Mouse (Mus musculus) frontal cortex, adult 2 months (tissue): ENCODE data around the gene Slf1. TPM values are rescaled to one million over a fixed set of nuclear protein-coding genes. Genes with fewer than 3 reads are reported as not detected.
"Not testable (repeated sequence)": the region's sequence is repeated elsewhere in the genome, so short reads cannot be mapped to it uniquely, and the experiment has no call there.

ENCODE experiments used
- DNase-seq, 2 experiments: peaks; one replicate each; pipeline ENCODE4 v3.0.0; 2022; ENCODE audit warnings: low spot score in 1 of 2; ENCODE audit errors: extremely low spot score in 1 of 2
- polyA plus RNA-seq: library from polyadenylated mRNA; depleted of rRNA; stranded (reverse); fragments of >200 nt; gene quantifications from 2 replicates; pipeline ENCODE4 v1.2.3, GENCODE M21; 2012; rRNA removed

The Slf1 gene
- polyA plus RNA-seq = 16.6 and 16.9 TPM in 2 replicates

- DNase-seq = peak; percentile 79 to 93
Observed at GRCm38 (mm10) chr13:77134931-77135620, at the start of gene Slf1, which contains the start of gene 2210408I21Rik. Slf1 (minus strand) TSS chr13:77135473. 2210408I21Rik (plus strand) TSS chr13:77135540.

GRCm38 (mm10) chr13:77177931-77178330 is 42.7 kb upstream of the Slf1 start:
- DNase-seq = no peak

DNA sequence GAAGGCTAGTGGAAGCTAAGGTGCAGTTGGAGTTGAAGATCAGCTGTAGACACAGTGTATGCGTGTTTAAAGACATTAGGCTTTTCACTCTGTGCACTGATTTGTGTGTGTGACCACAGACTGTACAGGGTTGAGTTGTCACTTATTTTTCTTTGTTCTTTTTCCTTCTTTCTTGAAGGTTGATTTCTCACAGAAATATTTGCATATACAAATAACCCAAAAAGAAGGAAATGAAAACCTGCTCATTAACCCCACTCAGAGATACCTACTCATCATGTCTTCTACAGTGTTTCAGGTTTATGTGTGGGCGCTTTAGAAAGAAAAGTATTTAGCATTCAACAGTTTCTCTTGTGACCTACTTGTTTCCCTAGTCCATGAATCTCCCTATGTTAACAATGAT is 5.6 kb upstream of the Slf1 start:
- no peak for DNase-seq

DNA sequence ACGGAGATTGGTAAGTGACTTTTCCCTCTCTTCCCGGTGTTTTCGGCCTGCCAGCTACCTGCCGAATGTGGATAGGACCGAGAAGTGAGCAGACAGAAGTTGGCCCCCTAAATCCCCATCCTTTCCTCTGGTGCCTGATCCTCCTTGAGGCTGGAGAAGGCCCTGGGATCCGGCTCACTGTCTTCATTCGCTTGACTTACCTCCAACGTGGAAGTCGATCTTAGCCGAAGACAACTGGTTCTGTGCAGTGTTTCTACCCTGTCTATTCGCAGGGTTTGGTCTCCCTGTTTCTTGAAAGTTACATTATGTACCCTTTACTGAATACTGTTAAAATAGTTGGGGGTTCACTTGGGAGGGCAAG is 328 bp upstream of the Slf1 start:
- DNase-seq = no peak

DNA sequence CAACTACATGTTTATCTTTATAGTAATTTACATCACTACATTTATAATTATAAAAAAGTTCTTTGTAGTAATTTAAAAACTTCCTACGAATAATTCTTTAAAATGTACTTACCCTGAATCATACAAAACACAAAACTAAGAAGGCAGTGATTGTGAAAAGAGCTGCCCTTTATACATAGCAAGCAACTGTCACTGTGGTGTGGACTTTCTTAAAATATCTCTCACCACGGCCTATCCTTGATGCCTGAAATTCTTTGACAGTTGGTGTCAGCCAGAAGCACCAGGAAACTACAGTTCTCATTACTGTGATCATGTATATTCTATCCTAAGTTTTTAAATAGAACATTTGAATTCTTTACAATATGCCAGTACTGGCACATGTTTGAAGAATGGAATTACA is 4.1 kb downstream of the Slf1 start:
- DNase-seq = no peak

DNA sequence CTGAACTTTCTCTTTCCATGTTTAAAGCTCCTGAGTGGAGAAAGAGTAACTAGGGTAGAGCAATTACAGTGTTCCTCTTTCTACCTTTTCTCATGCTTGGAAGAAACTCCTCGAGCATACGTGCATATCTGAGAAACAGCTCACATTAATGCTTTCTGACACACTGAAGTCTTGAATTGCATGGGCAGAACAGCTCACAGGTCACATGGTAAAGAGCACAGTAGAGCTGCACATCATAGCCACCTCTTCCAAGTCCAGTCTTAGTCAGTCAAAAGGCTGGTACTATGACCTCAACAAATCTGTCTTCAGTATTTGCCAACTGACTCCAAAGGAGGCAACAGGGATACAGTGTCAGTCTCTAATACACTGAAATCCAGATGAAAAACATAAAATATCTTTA is 7.0 kb downstream of the Slf1 start:
- DNase-seq = no peak

DNA sequence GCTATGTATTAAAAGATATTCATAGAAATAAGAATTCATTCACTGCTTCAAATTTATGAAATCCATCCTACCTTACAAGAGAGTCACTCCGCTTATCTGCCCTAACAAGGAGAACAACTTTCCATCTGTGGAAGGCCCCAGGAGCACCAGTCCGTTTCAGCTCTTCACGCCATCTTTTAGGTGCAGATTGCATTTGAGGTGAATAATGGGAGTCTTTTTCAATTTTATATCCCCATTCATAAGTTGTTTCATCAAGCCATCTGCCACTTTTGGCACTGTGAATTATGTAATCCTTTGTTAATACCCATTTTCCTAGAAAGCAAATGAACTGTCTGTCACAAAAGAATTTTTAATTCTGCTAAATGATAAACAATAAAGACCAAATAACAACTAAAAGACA is 10.1 kb downstream of the Slf1 start:
- no peak for DNase-seq

DNA sequence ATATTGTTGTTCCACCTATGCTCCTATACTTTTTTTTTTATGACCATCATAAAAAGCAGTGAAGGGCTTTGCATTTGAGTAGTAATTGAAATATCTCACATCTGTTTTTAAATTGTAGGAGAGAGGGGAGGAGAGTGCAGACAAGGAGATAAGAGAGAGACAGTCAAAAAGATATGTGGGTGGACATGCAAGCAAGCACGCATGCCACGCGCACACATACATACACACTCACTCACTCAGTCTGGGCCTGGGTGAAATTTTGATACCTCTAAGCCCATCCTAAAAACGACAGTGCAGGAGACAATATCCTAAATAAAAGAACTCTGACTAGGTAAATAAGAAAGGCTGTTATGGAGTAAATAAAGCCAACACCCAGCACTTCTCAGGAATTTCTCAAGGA is 16.6 kb downstream of the Slf1 start:
- DNase-seq = no peak

- DNase-seq = no peak
Observed at GRCm38 (mm10) chr13:77107734-77108133, 27.5 kb downstream of the Slf1 start.

DNA sequence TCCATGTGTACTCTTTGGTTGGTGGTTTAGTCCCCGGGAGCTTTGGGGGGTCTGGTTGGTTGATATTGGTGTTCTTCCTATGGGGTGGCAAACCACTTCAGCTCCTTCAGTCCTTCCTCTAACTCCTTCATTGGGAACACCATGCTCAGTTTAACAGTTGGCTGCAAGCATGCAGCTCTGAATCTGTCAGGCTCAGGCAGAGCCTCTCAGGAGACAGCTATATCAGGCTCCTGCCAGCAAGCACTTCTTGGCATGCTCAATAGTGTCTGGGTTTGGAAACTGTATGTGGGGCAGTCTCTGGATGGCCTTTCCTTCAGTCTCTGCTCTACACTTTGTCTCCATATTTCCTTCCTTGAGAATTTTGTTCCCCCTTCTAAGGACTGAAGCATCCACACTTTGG is 42.4 kb downstream of the Slf1 start:
- DNase-seq = not testable (repeated sequence)

DNA sequence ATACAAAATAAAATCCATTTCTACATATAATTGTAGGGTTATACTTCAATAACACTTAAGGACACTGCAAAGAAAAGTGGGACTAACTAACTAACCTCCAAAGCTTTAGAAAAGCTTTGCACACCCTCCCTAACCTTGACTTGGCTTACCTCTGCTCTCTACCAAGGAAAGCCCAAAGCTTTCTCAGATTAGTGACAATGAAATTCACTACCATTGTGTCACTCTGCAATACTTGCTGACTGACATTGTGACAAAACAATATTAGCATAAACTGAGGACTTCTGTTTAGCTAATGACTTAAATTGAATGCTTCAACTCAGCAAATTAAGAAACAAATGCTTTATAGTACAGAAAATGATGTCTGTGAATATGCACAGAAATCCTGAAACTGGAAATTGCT is 63.2 kb downstream of the Slf1 start:
- no peak for DNase-seq

DNA sequence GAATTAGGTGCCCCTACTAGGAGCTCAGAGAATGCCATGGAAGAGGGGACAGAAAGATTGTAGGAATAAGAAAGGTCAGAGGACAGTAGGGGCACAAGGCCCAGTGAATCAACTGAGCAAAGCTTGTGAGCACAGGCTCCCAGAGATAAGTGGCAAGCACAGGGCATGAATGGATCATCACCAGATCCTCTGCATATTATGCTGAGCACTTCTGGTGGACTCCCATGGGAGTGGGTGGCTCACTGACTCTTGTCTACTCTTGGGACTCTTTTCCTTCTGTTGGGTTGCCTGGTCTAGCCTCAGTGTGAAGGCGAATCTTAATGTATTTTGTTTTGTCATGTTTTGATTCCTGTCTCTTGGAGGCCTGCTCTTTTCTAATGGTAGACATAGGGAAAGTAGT is 66.4 kb downstream of the Slf1 start:
- DNase-seq = no peak

GRCm38 (mm10) chr13:77063221-77063620 is 72.1 kb downstream of the Slf1 start:
- DNase-seq = no peak

DNA sequence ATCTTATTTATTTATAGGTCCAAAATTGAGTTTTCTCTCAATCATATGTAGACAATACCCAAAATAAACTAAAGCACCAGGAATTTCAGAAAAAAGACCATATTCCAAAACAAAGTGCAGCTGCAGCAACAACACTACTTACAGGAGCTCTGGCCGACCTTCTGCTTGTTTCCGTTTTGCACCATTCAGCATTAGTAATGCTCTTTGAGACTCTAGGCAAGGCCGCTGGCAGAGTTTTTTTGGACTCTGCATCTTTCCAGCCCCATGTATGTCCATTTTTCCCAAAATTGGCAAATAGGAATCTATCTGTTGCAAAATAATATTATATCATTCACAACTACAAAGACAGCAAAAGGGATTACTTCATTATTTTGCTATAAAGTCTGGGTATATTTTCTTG is 85.5 kb downstream of the Slf1 start:
- DNase-seq = no peak

GRCm38 (mm10) chr13:77048461-77048860 is 86.8 kb downstream of the Slf1 start:
- peak; percentile 37 to 76 for DNase-seq

DNA sequence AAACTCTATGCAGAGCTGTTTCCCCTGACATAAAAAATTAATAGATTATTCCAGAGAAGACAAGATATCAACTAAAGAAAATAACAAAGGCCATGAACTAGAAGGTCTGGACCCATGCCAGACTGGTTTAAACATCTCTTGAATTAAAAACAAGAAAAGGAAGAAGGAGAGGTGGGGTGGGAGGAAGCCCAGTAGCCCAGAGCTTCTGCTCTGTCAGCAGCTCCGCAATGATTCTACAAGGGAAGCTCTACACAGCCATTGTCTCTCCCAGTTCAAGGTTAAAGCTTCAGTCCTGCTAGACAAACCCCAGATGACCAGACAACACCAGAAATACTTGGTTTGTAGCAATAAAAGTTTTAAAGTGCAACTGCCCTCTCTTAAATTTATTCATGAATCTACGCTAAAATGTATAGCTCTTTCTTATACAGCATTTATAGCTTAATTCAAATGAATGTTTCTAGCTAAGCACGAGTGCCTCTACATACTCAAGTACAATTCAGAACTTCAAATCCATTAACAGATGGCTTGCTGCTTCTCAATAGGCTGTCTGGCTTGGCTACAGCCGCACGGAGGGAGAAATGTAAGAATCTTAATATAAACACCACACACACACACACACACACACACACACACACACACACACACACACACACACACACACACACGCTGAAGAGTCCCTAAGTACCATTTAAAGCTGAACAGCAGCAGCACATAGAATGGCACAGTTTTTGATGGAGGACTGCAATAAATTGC is 87.9 kb downstream of the Slf1 start:
- peak in 1 of 2 experiments; percentile 33 for DNase-seq

DNA sequence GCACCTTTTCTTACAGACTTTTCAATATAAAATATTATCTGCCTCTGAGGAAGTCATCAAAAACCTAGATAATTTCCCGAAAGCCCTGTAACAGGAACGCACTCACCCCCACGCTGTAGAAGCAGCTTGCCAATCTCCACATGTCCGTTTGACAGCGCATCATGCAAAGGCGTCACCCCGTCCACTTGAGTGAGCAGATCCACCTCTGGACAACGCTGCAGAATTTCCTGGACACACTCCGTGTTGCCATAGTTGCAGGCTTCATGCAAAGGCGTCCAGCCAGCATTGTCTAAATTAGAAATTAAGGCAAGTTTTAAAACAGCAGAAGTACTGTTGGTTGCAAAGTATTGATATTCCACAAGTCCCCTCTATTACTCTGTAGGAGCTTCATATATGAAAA is 88.9 kb downstream of the Slf1 start:
- peak in 1 of 2 experiments; percentile 22 for DNase-seq

DNA sequence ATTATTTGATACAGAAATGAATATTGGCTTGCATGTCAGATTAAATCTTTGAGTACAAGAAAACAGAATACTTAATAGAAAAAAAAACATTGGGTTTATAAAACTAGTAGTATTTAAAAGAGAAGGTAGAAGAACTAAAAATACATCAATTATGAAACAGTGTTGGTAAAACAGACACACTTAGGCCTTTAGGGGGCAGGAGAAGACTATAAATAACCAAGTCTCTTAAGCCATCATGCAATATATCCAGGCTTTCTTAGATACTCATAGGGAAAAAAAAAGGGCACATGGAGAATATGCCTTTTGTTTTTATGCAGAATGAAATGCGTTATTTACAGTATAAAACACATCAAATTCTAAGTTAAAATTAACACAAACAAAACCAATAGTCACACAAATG is 89.9 kb downstream of the Slf1 start:
- DNase-seq = peak in 1 of 2 experiments; percentile 28

GRCm38 (mm10) chr13:77043375-77043774 is 91.9 kb downstream of the Slf1 start:
- DNase-seq = no peak

DNA sequence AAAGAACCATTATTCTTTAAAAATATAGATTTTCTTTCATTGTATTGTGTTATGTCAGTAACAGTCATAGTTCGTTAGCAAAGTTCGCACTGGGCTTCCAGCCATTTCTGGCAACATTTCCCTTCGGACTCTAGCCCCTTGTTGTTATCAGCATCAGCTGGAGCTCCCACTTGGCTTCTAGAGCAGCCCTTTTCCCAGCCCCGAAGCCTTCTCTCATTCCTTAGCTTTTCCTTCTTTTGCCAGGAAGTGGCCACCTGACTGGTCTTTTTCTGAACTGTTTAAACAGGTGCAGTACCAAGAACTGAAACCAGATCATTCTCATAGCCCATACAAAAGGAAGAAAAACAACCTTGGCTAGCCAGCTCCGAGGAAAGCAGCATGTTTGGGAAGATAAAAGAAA is 105.7 kb downstream of the Slf1 start:
- no peak for DNase-seq

- DNase-seq = peak in 1 of 2 experiments; percentile 20
Observed at GRCm38 (mm10) chr13:77018851-77019250, 116.4 kb downstream of the Slf1 start.

DNA sequence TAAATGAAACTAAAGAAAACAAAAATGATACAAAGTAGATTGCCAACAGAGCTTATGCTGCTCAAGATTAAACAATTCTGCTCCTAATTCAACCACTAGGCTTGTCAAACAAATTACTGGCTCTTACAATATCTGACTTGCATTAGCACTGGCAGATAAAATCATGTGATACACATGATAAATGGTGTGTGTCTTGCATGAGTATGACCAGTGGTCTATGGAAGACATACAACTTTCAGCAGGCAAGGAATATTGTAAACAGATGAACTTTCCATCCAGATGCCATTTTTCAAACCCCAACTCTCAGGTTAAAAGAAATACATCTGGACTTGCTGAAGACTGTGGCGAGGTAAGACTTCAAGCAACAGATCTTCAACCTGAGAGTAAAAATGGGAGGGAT is 131.6 kb downstream of the Slf1 start:
- no peak for DNase-seq
